Mouse (Mus musculus): Measurements from ENCODE around the gene Gm3417. TPM values are rescaled to one million over a fixed set of nuclear protein-coding genes. Genes with fewer than 3 reads are reported as not detected.
"Not testable (repeated sequence)": the region's sequence is repeated elsewhere in the genome, so short reads cannot be mapped to it uniquely, and the experiment has no call there.

Gm3417 gene
- polyA plus RNA-seq, 1 experiment from 2014 or later = not detected

DNA sequence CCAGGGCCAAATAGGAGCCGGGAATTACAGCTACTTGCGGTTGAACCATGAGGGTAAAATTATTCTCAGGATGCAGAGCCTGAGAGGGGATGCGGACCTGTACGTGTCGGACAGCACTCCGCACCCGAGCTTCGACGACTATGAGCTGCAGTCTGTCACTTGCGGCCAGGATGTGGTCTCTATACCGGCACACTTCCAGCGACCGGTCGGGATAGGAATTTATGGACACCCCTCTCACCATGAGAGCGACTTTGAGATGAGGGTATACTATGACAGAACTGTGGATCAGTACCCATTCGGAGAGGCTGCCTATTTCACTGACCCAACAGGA is 34.9 kb downstream of the Gm3417 start:
- peaks cover 27% of the 10 kb centered on the region for H3K36me3 ChIP-seq
- H3K9me3 ChIP-seq = no peaks in the 10 kb centered on the region
- peak overlapping the region; percentile 88 for H3K9ac ChIP-seq
- no peaks in the 10 kb centered on the region for H3K27me3 ChIP-seq
- H3K4me1 ChIP-seq = peaks cover 17% of the 10 kb centered on the region
- H3K4me2 ChIP-seq (replicated peaks) = peak overlapping the region; percentile 97
- peak overlapping the region; percentile 84 for H3K4me3 ChIP-seq
- ATAC-seq (ENCODE audit: low FRiP score, low read depth) = peak; percentile 3; the same call in 1 of the 2 replicates
- WGBS = 21% methylated on average over 16 of the region's 16 CpGs
- peak overlapping the region; percentile 52; the same call in 1 of the 2 replicates for H3K27ac ChIP-seq

DNA sequence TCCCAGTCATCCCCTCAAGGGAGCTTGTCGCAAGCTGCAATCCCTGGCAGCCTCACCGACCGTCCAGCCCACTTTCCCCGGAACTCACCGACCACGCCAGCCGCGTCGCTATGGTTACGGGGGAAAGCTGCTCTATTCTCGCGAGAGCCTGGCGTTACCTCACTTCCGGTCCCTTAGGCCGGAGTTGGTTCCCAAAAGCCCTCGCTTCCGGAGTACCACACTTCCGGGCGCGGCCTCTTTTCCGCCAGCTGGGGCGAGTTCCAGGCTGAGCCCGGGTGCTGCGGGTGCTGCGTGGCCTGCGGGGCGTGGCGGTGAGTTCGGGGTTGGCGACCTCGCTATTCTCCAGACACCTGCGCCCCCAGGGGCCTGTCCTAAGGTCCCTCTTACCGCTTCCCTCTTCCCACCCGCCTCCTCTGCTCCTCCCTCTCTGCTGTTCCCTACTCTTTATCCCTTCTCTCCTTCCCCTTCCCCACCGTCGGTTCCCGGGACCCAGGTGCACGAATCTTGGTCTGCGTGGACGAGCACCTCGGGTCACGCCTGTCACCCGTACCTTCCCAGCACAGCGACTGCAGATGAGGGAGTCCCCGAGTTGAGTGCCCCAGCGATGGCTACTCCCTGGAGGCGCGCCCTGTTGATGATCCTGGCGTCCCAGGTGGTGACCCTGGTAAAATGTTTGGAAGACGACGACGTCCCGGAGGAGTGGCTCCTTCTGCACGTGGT is 35.4 kb downstream of the Gm3417 start, which contains the start of the genes Wdr27 and 1600012H06Rik:
Gene Wdr27, minus strand, starts transcription at position 150 of the 720 bp plus-strand sequence.
Gene 1600012H06Rik, plus strand, starts transcription at position 176 of the 720 bp plus-strand sequence.
- peak; percentile 98 for ATAC-seq (ENCODE audit: low FRiP score, low read depth)
- under 1% methylated on average over 54 of the region's 54 CpGs for WGBS

DNA sequence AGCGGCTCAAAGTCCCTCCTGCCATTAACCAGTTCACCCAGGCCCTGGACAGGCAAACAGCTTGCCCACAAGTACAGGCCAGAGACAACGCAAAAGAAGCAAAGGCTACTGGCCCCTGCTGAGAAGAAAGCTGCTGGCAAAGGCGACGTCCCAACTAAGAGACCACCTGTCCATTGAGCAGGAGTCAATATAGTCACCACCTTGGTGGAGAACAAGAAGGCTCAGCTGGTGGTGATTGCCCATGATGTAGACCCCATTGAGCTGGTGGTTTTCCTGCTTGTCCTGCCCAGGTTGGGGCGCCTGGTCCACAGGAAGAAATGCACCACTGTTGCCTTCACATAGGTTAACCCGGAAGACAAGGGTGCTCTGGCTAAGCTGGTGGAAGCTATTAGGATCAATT is 36.4 kb downstream of the Gm3417 start:
- H3K27me3 ChIP-seq = not testable (repeated sequence)

More for the DNA sequence above, 35.4 kb downstream of the Gm3417 start, which contains the start of the genes Wdr27 and 1600012H06Rik:
- peaks cover 22% of the 10 kb centered on the region for H3K36me3 ChIP-seq
- H3K27ac ChIP-seq = peak within 1 kb of the TSS; percentile 63; the same call in 1 of the 2 replicates
- peaks cover 17% of the 10 kb centered on the region for H3K4me1 ChIP-seq
- no peaks in the 10 kb centered on the region for H3K9me3 ChIP-seq
- peak within 1 kb of the TSS; percentile 97 for H3K4me2 ChIP-seq (replicated peaks)
- H3K27me3 ChIP-seq = no peaks in the 10 kb centered on the region
- H3K4me3 ChIP-seq = peak within 1 kb of the TSS; percentile 84
- peak within 1 kb of the TSS; percentile 88 for H3K9ac ChIP-seq

DNA sequence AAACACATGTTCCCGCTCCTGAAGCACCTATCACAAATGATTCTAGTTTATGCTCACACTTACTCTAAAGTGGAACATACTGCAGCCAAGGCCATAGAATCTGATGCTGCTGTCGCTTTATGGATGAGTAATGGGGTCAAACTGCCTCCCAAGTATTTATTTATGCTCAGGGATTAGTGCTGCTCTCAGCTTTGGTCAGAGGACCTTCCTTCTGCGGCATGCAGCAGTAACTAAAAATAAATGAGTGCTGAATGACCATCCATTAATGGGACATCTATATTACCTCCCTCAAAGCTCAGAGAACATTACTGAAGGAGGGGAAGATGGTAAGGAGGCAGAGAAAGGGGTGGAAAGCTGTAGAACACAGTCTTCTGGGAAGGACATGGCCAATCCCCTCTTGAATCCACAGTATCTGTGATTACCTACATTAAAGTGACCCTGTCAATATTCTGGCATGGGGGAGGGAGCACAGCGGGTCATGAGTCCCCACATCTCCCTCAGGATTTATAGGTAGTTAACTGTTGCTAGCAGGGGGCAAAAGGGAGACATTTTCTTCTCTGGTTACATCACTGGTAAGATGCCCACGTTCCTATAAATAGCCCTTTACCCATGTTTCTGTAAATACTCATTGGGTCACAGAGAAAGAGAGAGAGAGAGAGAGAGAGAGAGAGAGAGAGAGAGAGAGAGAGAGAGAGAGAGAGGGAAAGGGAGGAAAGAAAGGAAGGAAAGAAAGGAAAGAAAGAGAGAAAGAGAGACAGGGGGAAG is 42.6 kb downstream of the Gm3417 start:
- Histone ChIP-seq H3K4me1 (no peaks in the 10 kb centered on the region), H3K36me3 (no peaks in the 10 kb centered on the region), H3K4me2 (replicated peaks) (no peak overlapping the region), H3K27ac (no peak overlapping the region), H3K9me3 (no peaks in the 10 kb centered on the region), H3K27me3 (no peaks in the 10 kb centered on the region), H3K9ac (no peak overlapping the region), H3K4me3 (no peak overlapping the region)
- ATAC-seq (ENCODE audit: low FRiP score, low read depth) = no peak
- WGBS = 70% methylated on average over 5 of the region's 5 CpGs

More for the DNA sequence above, 36.4 kb downstream of the Gm3417 start:
- Histone ChIP-seq H3K4me2 (replicated peaks) (peak overlapping the region; percentile 97), H3K4me1 (peaks cover 17% of the 10 kb centered on the region), H3K4me3 (peak overlapping the region; percentile 84), H3K9ac (peak overlapping the region; percentile 88), H3K36me3 (peaks cover 21% of the 10 kb centered on the region)
- WGBS = 68% methylated on average over 6 of the region's 6 CpGs
- not testable (repeated sequence) for H3K9me3 ChIP-seq; ATAC-seq (ENCODE audit: low FRiP score, low read depth); H3K27ac ChIP-seq

DNA sequence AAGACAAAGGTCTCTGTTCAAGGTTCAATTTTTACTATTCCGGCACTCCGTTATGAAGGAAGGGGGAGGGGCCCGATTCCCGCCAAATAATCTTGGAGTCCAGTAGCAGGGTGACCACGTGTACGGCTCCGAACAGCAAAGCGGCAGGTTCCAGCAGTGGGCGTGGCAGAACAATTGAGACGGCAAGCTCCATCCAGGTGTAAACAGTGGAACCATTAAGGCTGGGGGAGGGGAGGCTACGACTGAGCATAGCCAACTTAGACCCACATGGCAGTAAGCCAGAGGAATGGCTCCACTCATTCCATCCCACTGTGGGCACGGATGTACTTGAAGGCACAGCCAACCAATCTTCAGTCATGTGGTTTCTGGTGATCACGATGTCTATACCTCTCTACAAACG is 43.3 kb downstream of the Gm3417 start:
- not testable (repeated sequence) for H3K9ac ChIP-seq; H3K36me3 ChIP-seq; H3K27me3 ChIP-seq; H3K9me3 ChIP-seq; H3K4me3 ChIP-seq; ATAC-seq (ENCODE audit: low FRiP score, low read depth); H3K4me2 ChIP-seq (replicated peaks); H3K27ac ChIP-seq; H3K4me1 ChIP-seq
- 80% methylated on average over 14 of the region's 14 CpGs for WGBS

DNA sequence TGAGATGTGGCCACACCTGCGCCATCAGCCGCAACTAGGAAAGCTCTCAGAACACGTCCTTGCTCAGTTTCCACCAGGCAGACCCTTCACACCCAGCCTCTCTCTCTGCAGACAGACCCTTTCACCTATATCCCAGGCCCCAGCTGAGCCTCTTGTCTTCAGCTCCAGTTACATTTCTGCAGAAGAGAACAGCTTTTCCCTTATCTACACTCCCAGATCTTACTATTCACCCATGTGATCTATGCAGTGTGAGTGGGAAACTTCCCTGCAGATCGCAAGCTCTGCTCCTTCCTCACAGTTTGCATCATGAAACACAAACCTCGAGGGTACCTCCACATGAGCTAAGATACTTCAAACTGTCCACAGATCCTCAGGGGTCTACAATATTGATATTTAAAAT is 47.1 kb downstream of the Gm3417 start:
- WGBS = 87% methylated on average over 5 of the region's 5 CpGs
- H3K9me3 ChIP-seq = no peaks in the 10 kb centered on the region

DNA sequence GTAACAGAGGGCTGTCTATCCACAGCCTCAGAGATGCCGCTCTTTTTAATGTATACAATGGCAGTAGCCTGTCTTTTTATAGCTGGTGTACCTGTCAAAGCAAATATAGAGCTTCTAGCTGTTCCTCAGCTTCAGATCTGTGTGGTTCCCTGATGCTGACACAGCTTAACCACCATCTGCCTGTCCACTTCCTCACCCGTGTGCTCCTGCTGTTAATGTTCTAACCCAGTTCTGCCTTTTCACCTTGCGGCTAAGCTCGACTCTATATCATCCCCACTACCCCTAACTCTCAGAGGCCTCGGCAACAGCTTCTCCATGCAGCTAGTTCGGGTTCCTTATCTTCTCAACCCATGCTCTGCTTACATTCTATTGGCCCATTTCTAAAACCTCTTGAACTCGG is 47.9 kb downstream of the Gm3417 start:
- Histone ChIP-seq H3K9ac (no peak overlapping the region), H3K9me3 (no peaks in the 10 kb centered on the region), H3K4me3 (no peak overlapping the region), H3K36me3 (no peaks in the 10 kb centered on the region), H3K4me1 (no peaks in the 10 kb centered on the region), H3K27me3 (no peaks in the 10 kb centered on the region), H3K4me2 (replicated peaks) (no peak overlapping the region), H3K27ac (no peak overlapping the region)
- no peak for ATAC-seq (ENCODE audit: low FRiP score, low read depth)
- WGBS = 88% methylated on average over 7 of the region's 7 CpGs

More for the DNA sequence above, 47.1 kb downstream of the Gm3417 start:
- no peak overlapping the region for H3K4me3 ChIP-seq
- H3K27me3 ChIP-seq = no peaks in the 10 kb centered on the region
- no peak overlapping the region for H3K27ac ChIP-seq
- no peak overlapping the region for H3K9ac ChIP-seq
- no peaks in the 10 kb centered on the region for H3K36me3 ChIP-seq
- no peak overlapping the region for H3K4me2 ChIP-seq (replicated peaks)
- no peak for ATAC-seq (ENCODE audit: low FRiP score, low read depth)
- H3K4me1 ChIP-seq = no peaks in the 10 kb centered on the region

DNA sequence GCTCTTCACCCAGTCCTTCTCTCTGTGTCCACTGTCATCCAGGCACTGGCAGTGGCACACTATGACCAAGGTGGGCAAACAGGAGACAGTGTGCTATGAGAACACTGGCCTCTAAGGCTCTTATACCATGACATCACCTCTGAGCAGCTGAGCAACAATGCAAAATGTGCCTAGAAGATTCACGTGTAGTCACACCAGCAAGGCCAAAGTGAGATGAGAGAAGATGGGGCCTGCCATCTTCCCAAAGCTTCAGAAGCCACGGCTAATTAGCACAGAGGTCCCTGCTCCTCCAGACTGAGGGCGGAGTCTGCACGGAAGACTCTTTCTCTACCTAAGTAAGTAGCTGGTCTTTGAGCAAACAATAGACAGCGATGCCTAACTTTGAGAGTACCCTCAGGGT is 50.0 kb downstream of the Gm3417 start:
- Histone ChIP-seq H3K4me3 (no peak overlapping the region), H3K4me2 (replicated peaks) (no peak overlapping the region), H3K27ac (no peak overlapping the region), H3K27me3 (no peaks in the 10 kb centered on the region), H3K9me3 (no peaks in the 10 kb centered on the region), H3K4me1 (no peaks in the 10 kb centered on the region), H3K9ac (no peak overlapping the region), H3K36me3 (no peaks in the 10 kb centered on the region)
- ATAC-seq (ENCODE audit: low FRiP score, low read depth) = no peak
- 73% methylated on average over 5 of the region's 5 CpGs for WGBS

DNA sequence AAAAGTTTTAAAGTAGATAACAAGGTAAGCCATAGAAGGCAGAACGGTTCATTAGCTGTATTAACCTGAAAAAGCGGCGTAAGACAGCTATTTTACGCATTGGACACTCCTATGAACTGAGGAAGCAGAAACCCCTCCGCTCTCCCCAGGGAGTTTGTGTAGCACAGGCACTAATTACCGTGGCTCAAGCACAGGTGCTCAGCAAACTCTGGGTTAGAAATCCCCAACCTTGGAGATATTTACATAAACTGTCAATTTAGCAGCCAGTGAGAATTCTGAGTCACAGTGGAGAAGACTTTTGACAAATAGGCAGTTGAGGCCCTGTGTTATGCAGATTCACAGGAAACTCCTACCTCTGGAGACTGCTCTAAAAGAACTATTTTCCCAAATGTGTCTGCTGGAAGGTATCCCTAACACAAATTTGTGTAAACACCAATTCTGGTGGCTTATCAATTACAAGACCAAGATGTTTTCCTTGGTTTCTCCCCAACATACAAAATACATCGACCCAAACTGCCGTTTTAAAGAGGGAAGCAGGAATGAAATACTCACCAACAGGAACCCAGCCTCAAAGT is 50.9 kb downstream of the Gm3417 start:
- 72% methylated on average over 8 of the region's 8 CpGs for whole genome bisulfite sequencing
- H3K36me3 ChIP-seq = no peaks in the 10 kb centered on the region
- H3K4me3 ChIP-seq = no peak overlapping the region
- H3K27ac ChIP-seq = no peak overlapping the region
- no peaks in the 10 kb centered on the region for H3K27me3 ChIP-seq
- H3K4me1 ChIP-seq = no peaks in the 10 kb centered on the region
- no peak overlapping the region for H3K4me2 ChIP-seq (replicated peaks)
- ATAC-seq (ENCODE audit: low FRiP score, low read depth) = no peak
- H3K9ac ChIP-seq = no peak overlapping the region
- no peaks in the 10 kb centered on the region for H3K9me3 ChIP-seq

DNA sequence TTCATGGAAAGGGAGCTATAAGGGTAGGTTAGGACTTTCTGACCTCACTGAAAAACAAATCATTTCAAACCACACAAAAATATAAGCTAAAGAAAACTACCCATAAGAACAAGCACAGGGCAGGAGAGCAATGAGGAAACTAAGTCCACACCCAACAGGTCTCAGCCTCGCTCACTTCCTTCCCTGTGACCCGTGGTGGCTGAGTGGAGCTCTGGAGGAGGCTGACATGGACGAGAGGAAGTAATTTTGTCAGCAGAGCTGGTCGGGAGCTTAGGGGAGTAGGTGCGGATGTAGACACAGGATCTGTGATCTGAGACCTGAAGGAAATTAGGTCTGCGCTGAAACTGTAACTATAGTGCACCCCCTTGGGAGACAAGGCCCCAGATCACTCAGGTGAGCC is 57.0 kb downstream of the Gm3417 start:
- no peak overlapping the region for H3K9ac ChIP-seq
- H3K27ac ChIP-seq = no peak overlapping the region
- no peaks in the 10 kb centered on the region for H3K9me3 ChIP-seq
- H3K4me3 ChIP-seq = no peak overlapping the region
- H3K27me3 ChIP-seq = 0 out of 2 replicates have a peak, but pooled peaks cover 5% of the 10 kb centered on the region
- H3K4me1 ChIP-seq = no peaks in the 10 kb centered on the region
- no peak for ATAC-seq (ENCODE audit: low FRiP score, low read depth)
- no peak overlapping the region for H3K4me2 ChIP-seq (replicated peaks)
- 58% methylated on average over 6 of the region's 6 CpGs for WGBS
- no peaks in the 10 kb centered on the region for H3K36me3 ChIP-seq

DNA sequence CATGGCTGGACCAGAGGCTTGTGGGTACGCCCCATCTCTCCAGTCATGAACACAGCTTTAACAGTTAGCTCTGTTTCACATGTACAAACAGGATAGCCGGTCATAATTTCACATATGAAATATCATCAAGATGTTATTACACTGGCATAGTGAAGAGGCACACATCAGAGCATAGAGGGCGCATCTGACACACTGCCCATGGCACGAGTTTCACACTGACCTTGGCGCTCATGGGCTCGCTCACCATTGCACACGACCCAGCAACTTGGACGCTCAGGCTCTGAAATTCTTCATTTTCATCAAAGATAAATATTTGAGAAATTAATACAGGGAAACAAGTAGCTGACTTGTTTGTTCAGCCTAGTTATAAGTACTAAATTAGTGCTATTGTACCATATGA is 60.7 kb downstream of the Gm3417 start:
- Histone ChIP-seq H3K4me1 (no peaks in the 10 kb centered on the region), H3K4me3 (no peak overlapping the region), H3K27ac (no peak overlapping the region), H3K4me2 (replicated peaks) (no peak overlapping the region), H3K9me3 (no peaks in the 10 kb centered on the region), H3K36me3 (no peaks in the 10 kb centered on the region), H3K9ac (no peak overlapping the region), H3K27me3 (0 out of 2 replicates have a peak, but pooled peaks cover 5% of the 10 kb centered on the region)
- 90% methylated on average over 8 of the region's 8 CpGs for WGBS
- no peak for ATAC-seq (ENCODE audit: low FRiP score, low read depth)

DNA sequence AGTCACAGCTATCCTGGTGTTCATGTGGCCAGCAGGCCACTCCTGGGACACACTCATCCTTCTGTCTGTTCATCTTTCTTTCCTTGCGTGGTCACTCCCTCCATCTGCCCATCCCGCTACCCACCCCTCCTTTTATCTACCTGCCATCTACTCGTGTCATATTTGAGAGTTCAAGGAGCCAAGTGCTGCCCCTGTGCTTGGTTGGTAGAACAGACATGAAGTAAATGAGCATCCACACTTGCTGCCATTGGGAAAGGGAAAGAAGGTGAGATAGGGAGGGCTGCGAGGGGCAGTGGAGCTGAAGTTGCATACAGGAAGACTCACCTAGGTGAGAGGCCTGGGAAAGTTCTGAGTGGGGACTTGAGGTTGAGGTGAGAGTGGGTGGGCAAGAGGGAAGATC is 64.2 kb downstream of the Gm3417 start:
- Histone ChIP-seq H3K27ac (no peak overlapping the region), H3K4me1 (no peaks in the 10 kb centered on the region), H3K9me3 (no peaks in the 10 kb centered on the region), H3K27me3 (0 out of 2 replicates have a peak, but pooled peaks cover 1% of the 10 kb centered on the region), H3K4me2 (replicated peaks) (no peak overlapping the region), H3K9ac (no peak overlapping the region), H3K4me3 (no peak overlapping the region), H3K36me3 (no peaks in the 10 kb centered on the region)
- ATAC-seq (ENCODE audit: low FRiP score, low read depth) = no peak
- 90% methylated on average over 4 of the region's 4 CpGs for WGBS

Data from limb, embryonic 13.5 days (tissue).